Comparison of ENCODE assay signal across 14 mouse cellular contexts in genomic region chr6:81760181-81760580, GRCm38 (mm10).
DNase-seq lines count a peak whose midpoint lies in the region; ATAC-seq and TF ChIP-seq lines count a peak whose summit lies in the region.
"Had no signal": no experiment of that assay in that cellular context is flagged by ENCODE, and none has a peak within 500 bp of the region (broad histone marks: within the 10 kb centered on the region; RNA-seq: fewer than 3 reads in every experiment).

No protein-coding gene starts in this region.

- no peaks in the 10 kb centered on the region for H3K36me3 ChIP-seq in neural tube, embryonic 11.5 days (ENCODE audit: control insufficient read depth, insufficient read depth, low read length)
- H3K36me3 ChIP-seq in forebrain, postnatal 0 days (ENCODE audit: insufficient read depth), result no peaks in the 10 kb centered on the region
- no peaks in the 10 kb centered on the region for H3K36me3 ChIP-seq in neural tube, embryonic 14.5 days (ENCODE audit: control insufficient read depth, insufficient read depth, low read length)
- no peaks in the 10 kb centered on the region for H3K36me3 ChIP-seq in kidney, embryonic 15.5 days
- H3K36me3 ChIP-seq: limb, embryonic 12.5 days; stomach, embryonic 15.5 days had no signal

- peak; percentile 65; the same call in 1 of the 2 replicates for ATAC-seq in neural tube, embryonic 11.5 days (ENCODE audit: insufficient read depth, low FRiP score, low TSS enrichment)
- peak; percentile 86 for ATAC-seq in forebrain, postnatal 0 days
- peak; percentile 87 for ATAC-seq in neural tube, embryonic 14.5 days (ENCODE audit: low read depth)
- ATAC-seq in kidney, embryonic 15.5 days (replicated peaks; ENCODE audit: low FRiP score), result no peak

- WGBS in neural tube, embryonic 11.5 days, result 68% methylated on average over 2 of the region's 2 CpGs
- 27% methylated on average over 2 of the region's 2 CpGs for WGBS in forebrain, postnatal 0 days
- WGBS in neural tube, embryonic 14.5 days, result 33% methylated on average over 2 of the region's 2 CpGs
- WGBS in kidney, embryonic 15.5 days, result 64% methylated on average over 2 of the region's 2 CpGs

- no peak overlapping the region for H3K9ac ChIP-seq in neural tube, embryonic 11.5 days (ENCODE audit: low read length)
- no peak overlapping the region for H3K9ac ChIP-seq in forebrain, postnatal 0 days
- no peak overlapping the region for H3K9ac ChIP-seq in neural tube, embryonic 14.5 days (replicated peaks; ENCODE audit: low read depth, low read length)
- no peak overlapping the region for H3K9ac ChIP-seq in kidney, embryonic 15.5 days
- H3K9ac ChIP-seq: limb, embryonic 12.5 days; stomach, embryonic 15.5 days had no signal

- TF ChIP-seq CTCF in forebrain, postnatal 0 days (IDR thresholded peaks at IDR 0.05; ENCODE audit: low read depth), result no peak

- H3K4me2 ChIP-seq in neural tube, embryonic 11.5 days (ENCODE audit: low read depth), result no peak overlapping the region
- H3K4me2 ChIP-seq in forebrain, postnatal 0 days (ENCODE audit: low read depth), result no peak overlapping the region
- no peak overlapping the region for H3K4me2 ChIP-seq in neural tube, embryonic 14.5 days (ENCODE audit: low read depth, low read length)
- H3K4me2 ChIP-seq in kidney, embryonic 15.5 days, result no peak overlapping the region
- H3K4me2 ChIP-seq: limb, embryonic 12.5 days; stomach, embryonic 15.5 days had no signal

- H3K4me3 ChIP-seq in neural tube, embryonic 11.5 days (ENCODE audit: low read depth, low read length), result no peak overlapping the region
- H3K4me3 ChIP-seq in forebrain, postnatal 0 days (ENCODE audit: low read depth, low read length), result no peak overlapping the region
- H3K4me3 ChIP-seq in neural tube, embryonic 14.5 days (ENCODE audit: low read depth, low read length), result no peak overlapping the region
- no peak overlapping the region for H3K4me3 ChIP-seq in kidney, embryonic 15.5 days (replicated peaks)
- H3K4me3 ChIP-seq: limb, embryonic 12.5 days; stomach, embryonic 15.5 days had no signal

- DNase-seq in neural tube, embryonic 11.5 days (ENCODE audit: low spot score), result no peak
- no peak for DNase-seq in neural tube, embryonic 10.5 days (ENCODE audit: extremely low spot score, low spot score)
- peak; percentile 65 for DNase-seq in forebrain, postnatal 0 days
- peak; percentile 37 to 50 for DNase-seq in layer of hippocampus, adult 8-10 months (ENCODE audit: low spot score in 2 of 2)
- DNase-seq in spleen, adult 12 weeks (ENCODE audit: low spot score), result no peak
- DNase-seq: cerebellum, postnatal 25 days; heart, adult 18-20 months; kidney, adult 8-10 months; lung, postnatal 4 days; thymus, postnatal 4 days had no signal

- H3K27ac ChIP-seq in neural tube, embryonic 11.5 days (ENCODE audit: low read depth, low read length), result no peak overlapping the region
- H3K27ac ChIP-seq in forebrain, postnatal 0 days (ENCODE audit: low read depth, low read length), result no peak overlapping the region
- H3K27ac ChIP-seq in neural tube, embryonic 14.5 days (ENCODE audit: low read depth, low read length), result no peak overlapping the region
- no peak overlapping the region for H3K27ac ChIP-seq in kidney, embryonic 15.5 days
- H3K27ac ChIP-seq: limb, embryonic 12.5 days; stomach, embryonic 15.5 days had no signal

- no peaks in the 10 kb centered on the region for H3K4me1 ChIP-seq in neural tube, embryonic 11.5 days (ENCODE audit: control insufficient read depth, insufficient read depth, low read length)
- H3K4me1 ChIP-seq in forebrain, postnatal 0 days (ENCODE audit: insufficient read depth), result no peaks in the 10 kb centered on the region
- no peaks in the 10 kb centered on the region for H3K4me1 ChIP-seq in neural tube, embryonic 14.5 days (ENCODE audit: control insufficient read depth, insufficient read depth, low read length)
- H3K4me1 ChIP-seq in kidney, embryonic 15.5 days, result no peaks in the 10 kb centered on the region
- H3K4me1 ChIP-seq: limb, embryonic 12.5 days; stomach, embryonic 15.5 days had no signal

- no peaks in the 10 kb centered on the region for H3K27me3 ChIP-seq in neural tube, embryonic 11.5 days (ENCODE audit: control insufficient read depth, insufficient read depth, low read length)
- H3K27me3 ChIP-seq in forebrain, postnatal 0 days (ENCODE audit: insufficient read depth, low read length), result no peaks in the 10 kb centered on the region
- H3K27me3 ChIP-seq in neural tube, embryonic 14.5 days (ENCODE audit: control insufficient read depth, insufficient read depth, low read length), result no peaks in the 10 kb centered on the region
- no peaks in the 10 kb centered on the region for H3K27me3 ChIP-seq in kidney, embryonic 15.5 days
- H3K27me3 ChIP-seq: limb, embryonic 12.5 days; stomach, embryonic 15.5 days had no signal

- H3K9me3 ChIP-seq in neural tube, embryonic 11.5 days (ENCODE audit: control insufficient read depth, low read length), result no peaks in the 10 kb centered on the region
- no peaks in the 10 kb centered on the region for H3K9me3 ChIP-seq in forebrain, postnatal 0 days (ENCODE audit: low read length)
- no peaks in the 10 kb centered on the region for H3K9me3 ChIP-seq in neural tube, embryonic 14.5 days (ENCODE audit: control insufficient read depth, low read length)
- H3K9me3 ChIP-seq in kidney, embryonic 15.5 days (replicated peaks), result no peaks in the 10 kb centered on the region
- H3K9me3 ChIP-seq: limb, embryonic 12.5 days; stomach, embryonic 15.5 days had no signal

Comparison
In these comparisons a context has a peak if more than half of its experiments do, and no peak if none do; other contexts are left out.
1. DNase-seq: peak in forebrain, postnatal 0 days (single experiment) and layer of hippocampus, adult 8-10 months (2 of 2); none in neural tube, embryonic 11.5 days (single experiment), neural tube, embryonic 10.5 days (single experiment) and spleen, adult 12 weeks (single experiment).